Mouse (Mus musculus): Measurements from ENCODE around the gene Gm10271. TPM values are rescaled to one million over a fixed set of nuclear protein-coding genes. Genes with fewer than 3 reads are reported as not detected.

The Gm10271 gene
- total RNA-seq, 2 experiments from 2014 or later, result not detected

- intact Hi-C loops (cut with DNase I), result no loop called here
- DNase-seq (ENCODE audit: low spot score), result no peak
These were observed 27.5 kb downstream of the Gm10271 start for GRCm38 (mm10) chr10:116944940-116945339.

DNA sequence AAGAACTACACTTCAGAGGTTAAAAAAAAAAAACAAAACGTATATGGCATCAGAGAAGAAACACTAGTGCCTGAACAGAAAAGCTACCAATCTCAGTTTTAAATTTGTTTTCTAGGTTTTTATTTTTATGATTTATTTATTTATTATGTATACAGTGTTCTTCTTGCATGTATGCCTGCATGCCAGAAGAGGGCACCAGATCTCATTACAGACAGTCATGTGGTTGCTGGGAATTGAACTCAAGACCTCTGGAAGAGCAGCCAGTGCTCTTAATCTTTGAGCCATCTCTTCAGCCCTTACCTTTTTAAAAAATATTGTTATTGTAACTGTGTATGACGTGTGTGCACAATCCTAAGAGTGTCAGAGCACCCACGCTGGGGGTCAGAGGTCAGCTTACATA, 28.3 kb downstream of the Gm10271 start:
- DNase-seq (ENCODE audit: low spot score), result no peak
- intact Hi-C loops (cut with DNase I), result no loop called here

DNA sequence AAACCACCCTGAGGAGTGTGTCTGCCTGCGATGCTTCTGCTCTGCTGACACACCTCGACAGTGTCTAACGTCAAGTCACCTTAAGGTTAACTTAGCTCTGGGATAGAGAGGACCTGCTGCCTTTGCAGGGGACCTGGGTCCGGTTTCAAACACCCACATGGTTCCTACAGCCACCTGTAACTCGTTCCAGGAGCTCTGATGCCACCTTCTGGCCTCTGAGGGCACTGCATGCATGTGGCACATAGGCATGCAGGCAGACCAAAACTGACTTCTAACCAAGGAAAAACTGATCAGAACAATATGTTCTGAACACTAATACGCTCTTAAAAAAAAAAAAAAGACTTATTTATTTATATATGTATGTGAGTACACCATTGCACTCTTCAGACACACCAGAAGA, 29.4 kb downstream of the Gm10271 start:
- no peak for DNase-seq (ENCODE audit: low spot score)
- intact Hi-C loops (cut with DNase I), result no loop called here

- DNase-seq (ENCODE audit: low spot score), result no peak
These were observed 37.4 kb downstream of the Gm10271 start for GRCm38 (mm10) chr10:116935028-116935427.

DNA sequence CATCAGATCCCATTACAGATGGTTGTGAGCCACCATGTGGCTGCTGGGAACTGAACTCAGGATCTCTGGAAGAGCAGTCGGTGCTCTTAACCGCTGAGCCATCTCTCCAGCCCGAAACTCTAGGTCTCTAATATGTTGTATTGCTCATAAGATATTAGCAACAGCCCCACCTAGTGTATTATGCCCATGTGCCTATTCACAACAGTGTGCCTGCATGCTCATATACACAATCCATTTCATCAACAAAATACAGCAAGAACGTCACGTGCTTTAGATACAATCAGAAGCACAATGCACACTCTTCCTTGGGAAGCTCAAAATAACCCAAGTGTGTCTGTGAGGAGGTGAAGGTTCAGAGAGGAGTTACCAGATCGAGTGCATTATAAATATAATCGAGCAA, 38.6 kb downstream of the Gm10271 start:
- intact Hi-C loops (cut with DNase I), result no loop called here
- DNase-seq (ENCODE audit: low spot score), result no peak

More at GRCm38 (mm10) chr10:116935028-116935427, 37.4 kb downstream of the Gm10271 start:
- intact Hi-C loops (cut with DNase I), result no loop called here

- intact Hi-C loops (cut with DNase I), result no loop called here
- DNase-seq (ENCODE audit: low spot score), result no peak
These were observed 40.0 kb downstream of the Gm10271 start for GRCm38 (mm10) chr10:116932418-116932817.

GRCm38 (mm10) chr10:116931497-116932179, 40.8 kb downstream of the Gm10271 start:
- no peak for DNase-seq (ENCODE audit: low spot score)
- intact Hi-C loops (cut with DNase I), result no loop called here

- DNase-seq (ENCODE audit: low spot score), result no peak
- intact Hi-C loops (cut with DNase I), result no loop called here
These were observed 41.5 kb downstream of the Gm10271 start for GRCm38 (mm10) chr10:116930936-116931335.

DNA sequence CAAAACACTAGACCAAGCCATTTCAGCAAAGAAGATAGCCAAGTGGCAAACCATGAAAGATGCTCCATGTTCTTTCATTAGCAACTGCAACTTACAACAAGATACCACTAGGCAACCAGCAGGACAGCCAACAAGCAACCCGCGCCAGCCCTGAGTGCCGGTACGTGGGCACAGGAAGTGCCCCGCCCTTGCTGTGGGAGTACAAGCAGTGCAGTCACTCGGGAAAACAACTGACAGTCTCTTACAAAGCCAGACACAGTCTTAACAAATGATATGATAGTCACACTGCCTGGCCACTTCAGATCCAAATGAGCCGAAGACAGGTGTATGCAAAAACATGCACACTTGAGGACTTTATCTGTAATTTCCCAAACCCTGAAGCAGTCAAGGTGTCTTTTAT, 41.9 kb downstream of the Gm10271 start:
- no peak for DNase-seq (ENCODE audit: low spot score)
- intact Hi-C loops (cut with DNase I), result no loop called here

DNA sequence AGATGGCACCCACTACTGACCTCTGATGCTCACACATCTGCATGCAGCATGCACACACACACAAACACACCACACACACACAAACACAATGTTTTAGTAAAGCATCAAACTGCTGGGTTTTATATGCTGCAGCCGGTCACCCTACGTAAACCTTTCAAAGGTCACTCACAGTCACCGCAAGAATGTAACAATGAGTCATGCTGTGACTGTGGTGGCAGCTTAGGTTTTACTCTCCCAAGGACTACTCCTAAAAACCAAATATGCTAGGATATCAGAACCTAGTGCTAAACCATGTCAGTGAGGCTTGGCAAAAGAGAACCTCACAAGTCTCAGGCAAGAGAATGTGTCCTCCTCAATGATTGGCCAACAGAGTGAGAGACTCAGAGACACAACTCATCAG, 43.6 kb downstream of the Gm10271 start:
- no peak for DNase-seq (ENCODE audit: low spot score)
- intact Hi-C loops (cut with DNase I), result no loop called here

DNA sequence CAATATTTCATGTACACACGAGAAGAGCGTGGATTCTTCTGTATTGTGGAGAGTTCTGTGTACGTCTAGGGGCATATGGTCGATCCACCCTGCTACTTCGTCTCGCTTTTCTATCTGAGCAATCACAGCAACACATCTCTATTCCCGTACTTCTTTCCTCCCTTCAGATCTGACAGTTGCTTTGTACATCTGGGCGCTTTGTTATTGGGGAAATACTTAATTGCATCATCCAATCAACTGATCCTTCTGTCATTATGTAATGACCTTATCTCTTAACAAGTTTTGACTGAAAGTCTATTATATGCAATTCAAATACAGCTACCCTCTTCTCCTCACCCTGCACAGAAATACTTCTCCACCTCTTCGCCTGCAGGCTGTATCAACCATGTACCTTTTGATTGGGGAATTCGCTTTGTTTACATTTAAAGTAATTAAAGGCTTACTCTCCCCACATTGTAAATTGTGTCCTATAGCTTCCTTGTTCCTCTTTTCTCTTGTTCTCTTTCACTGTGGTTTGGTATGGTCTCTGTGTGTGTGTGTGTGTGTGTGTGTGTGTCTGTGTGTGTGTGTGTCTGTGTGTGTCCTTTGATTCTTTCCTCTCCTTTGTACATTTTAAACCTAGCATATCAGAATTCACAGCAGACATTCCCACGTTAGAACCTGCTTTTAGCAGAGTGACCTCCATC, 45.8 kb downstream of the Gm10271 start:
- intact Hi-C loops (cut with DNase I), result no loop called here
- no peak for DNase-seq (ENCODE audit: low spot score)

GRCm38 (mm10) chr10:116923651-116924495, 48.5 kb downstream of the Gm10271 start:
- no peak for DNase-seq (ENCODE audit: low spot score)
- intact Hi-C loops (cut with DNase I), result no loop called here

DNA sequence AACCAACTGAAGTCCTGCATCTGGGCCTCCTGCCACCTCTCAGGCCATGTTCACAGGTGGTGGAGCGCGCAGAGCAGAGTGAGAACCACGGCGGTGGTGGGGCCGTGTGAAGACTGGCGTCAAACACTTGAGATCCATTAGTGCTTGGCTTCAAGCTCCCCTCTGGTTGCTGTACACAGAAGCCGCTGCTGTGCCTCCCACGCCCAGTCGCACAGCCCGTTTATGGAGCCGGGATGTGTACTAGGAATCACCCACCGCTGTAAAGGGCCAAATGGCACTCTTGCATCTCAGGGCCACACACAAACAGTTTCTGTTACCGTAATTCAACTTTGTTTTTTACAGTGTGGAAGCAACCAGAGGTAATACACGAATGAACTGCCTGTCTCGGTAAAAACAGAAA, 50.2 kb downstream of the Gm10271 start:
- intact Hi-C loops (cut with DNase I), result no loop called here
- no peak for DNase-seq (ENCODE audit: low spot score)

DNA sequence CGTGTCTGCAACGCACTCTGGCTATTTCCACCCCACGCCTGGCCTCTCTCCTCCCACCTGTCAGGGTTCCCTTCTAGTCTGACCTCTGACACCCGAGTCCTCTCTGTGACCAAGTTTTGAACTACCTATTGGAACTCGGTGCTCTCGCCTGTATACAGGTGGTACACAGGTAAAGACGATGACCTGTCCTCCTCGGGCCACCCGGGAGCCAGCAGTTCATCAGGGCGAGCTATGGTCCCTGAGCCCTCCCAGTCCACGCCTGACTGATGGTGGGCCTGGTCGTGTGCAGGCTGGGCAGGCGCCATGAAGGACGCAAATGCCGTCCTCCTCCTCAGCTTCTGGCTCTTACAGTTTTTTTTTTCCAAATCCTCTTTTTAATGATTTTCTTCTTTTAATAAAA, 51.0 kb downstream of the Gm10271 start:
- DNase-seq (ENCODE audit: low spot score), result no peak
- intact Hi-C loops (cut with DNase I), result no loop called here

GRCm38 (mm10) chr10:116920641-116921040, 51.8 kb downstream of the Gm10271 start:
- intact Hi-C loops (cut with DNase I), result no loop called here
- DNase-seq (ENCODE audit: low spot score), result no peak

GRCm38 (mm10) chr10:116919368-116920317, 52.8 kb downstream of the Gm10271 start:
- no peak for DNase-seq (ENCODE audit: low spot score)
- intact Hi-C loops (cut with DNase I), result no loop called here

- intact Hi-C loops (cut with DNase I), result no loop called here
- DNase-seq (ENCODE audit: low spot score), result no peak
These were observed 55.8 kb downstream of the Gm10271 start for GRCm38 (mm10) chr10:116916581-116916980.

DNA sequence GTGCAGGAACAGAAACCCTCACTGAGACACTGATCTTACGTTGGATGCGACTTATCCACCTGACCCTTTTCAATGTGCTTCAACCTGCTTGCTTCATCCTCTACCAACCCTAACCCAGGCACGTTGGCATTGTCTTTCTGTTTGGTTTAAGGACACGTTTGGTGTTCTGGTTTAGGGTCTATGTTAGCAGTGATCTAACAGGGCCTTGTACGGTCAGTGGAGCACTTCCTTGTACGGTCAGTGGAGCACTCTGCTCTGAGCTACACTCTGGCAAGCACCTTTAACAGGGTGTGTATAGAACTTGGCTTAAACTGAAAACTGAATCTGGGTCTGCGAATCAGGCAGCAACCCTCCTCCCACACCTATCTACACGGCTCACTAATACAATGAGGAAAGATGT, 57.1 kb downstream of the Gm10271 start:
- intact Hi-C loops (cut with DNase I), result no loop called here
- DNase-seq (ENCODE audit: low spot score), result no peak

DNA sequence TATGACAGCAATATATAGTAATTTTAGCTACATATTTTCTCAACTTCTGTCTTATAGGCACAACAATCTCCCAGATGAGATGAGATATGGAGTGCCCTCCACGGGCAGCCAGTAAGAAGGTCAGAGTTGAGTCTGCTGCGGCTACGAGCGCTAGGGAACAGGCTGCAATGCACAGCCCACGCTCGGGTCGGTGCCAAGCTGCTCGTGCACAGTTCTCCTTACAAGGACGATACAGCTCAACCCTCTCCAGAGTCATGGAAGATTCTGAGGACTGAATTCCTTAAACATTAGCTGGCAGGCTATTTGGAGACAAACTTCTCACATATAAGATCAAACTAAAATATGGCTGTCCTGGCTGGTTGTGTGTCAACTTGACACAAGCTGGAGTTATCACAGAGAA, 57.8 kb downstream of the Gm10271 start:
- DNase-seq (ENCODE audit: low spot score), result no peak
- intact Hi-C loops (cut with DNase I), result no loop called here
